Mouse (Mus musculus): ENCODE data around the gene Lfng. TPM values are rescaled to one million over a fixed set of nuclear protein-coding genes. Genes with fewer than 3 reads are reported as not detected.

Lfng gene
- polyA plus RNA-seq, 1 experiment from 2014 or later: 9.0 TPM

DNA sequence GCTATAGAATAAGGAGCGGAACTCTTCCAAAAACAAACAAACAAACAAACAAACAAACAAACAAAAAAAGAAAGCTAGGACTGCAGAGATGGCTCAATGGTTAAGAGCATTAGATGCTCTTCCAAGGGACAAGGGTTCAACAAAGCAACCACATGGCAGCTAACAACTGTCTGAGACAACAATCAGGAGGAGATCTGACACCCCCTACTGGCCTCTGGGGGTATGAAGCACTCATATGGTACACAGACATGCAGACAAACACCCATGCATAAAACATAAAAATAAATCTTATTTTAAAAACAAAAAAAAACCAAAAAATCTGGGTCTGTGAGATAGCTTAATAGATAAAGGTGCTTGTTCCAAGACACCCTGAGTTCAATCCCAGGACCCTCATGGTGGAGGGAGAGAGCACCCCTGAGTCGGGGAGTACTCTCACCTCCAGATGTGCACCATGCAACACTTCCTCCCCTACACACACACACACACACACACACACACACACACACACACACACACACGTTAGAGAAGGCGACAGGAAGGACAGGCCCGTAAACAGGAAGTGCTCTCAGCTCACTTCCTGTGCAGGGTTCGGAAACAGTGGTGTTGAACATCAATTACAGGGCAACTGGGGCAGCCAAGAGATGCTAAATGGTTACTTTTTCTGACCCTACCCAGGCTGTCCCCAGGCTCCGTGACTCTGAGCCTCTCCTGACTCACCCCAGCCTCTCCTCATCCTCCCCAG is 29.4 kb downstream of the Lfng start:
- Histone ChIP-seq H3K4me3 (ENCODE audit: low read depth, low read length) (no peak overlapping the region), H3K27ac (replicated peaks; ENCODE audit: low read depth, low read length) (no peak overlapping the region), H3K36me3 (ENCODE audit: control insufficient read depth, insufficient read depth, low read length) (peaks cover 43% of the 10 kb centered on the region), H3K4me2 (ENCODE audit: low read depth, severe bottlenecking) (no peak overlapping the region), H3K9me3 (ENCODE audit: control insufficient read depth, low read length) (no peaks in the 10 kb centered on the region), H3K27me3 (ENCODE audit: control insufficient read depth, insufficient read depth, low read length) (no peaks in the 10 kb centered on the region), H3K4me1 (ENCODE audit: control insufficient read depth, insufficient read depth, low read length) (peaks cover 7% of the 10 kb centered on the region), H3K9ac (ENCODE audit: low read length) (no peak overlapping the region)
- no peak for ATAC-seq (ENCODE audit: insufficient number of reproducible peaks, low FRiP score, low TSS enrichment, low read depth)
- no peak for DNase-seq (ENCODE audit: low spot score)
- WGBS: 89% methylated on average over 7 of the region's 7 CpGs

DNA sequence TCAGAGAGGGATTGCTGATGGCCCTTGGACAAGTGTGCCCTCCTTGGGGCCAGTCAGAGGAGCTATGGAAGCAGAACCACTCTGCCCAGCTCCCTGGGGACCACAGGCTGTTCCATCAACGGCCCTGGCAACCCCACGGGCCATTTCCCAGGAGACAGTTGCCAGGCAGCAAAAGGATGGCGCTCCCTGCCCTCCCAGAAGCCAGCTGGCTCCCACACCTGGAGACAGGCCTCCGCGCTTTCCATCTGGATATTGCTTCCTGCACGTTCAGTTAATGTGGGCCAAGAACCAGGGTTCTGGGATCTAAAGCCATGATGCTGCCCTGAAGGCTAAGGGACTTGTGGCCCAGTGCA is 29.9 kb downstream of the Lfng start:
- H3K4me1 ChIP-seq (ENCODE audit: control insufficient read depth, insufficient read depth, low read length): peaks cover 12% of the 10 kb centered on the region
- H3K4me2 ChIP-seq (ENCODE audit: low read depth, severe bottlenecking): no peak overlapping the region
- WGBS: 91% methylated on average over 6 of the region's 6 CpGs
- H3K36me3 ChIP-seq (ENCODE audit: control insufficient read depth, insufficient read depth, low read length): peaks cover 41% of the 10 kb centered on the region
- no peaks in the 10 kb centered on the region for H3K27me3 ChIP-seq (ENCODE audit: control insufficient read depth, insufficient read depth, low read length)
- no peak overlapping the region for H3K27ac ChIP-seq (replicated peaks; ENCODE audit: low read depth, low read length)
- no peak overlapping the region for H3K9ac ChIP-seq (ENCODE audit: low read length)
- DNase-seq (ENCODE audit: low spot score) (no peak), ATAC-seq (ENCODE audit: insufficient number of reproducible peaks, low FRiP score, low TSS enrichment, low read depth) (no peak)
- no peaks in the 10 kb centered on the region for H3K9me3 ChIP-seq (ENCODE audit: control insufficient read depth, low read length)
- no peak overlapping the region for H3K4me3 ChIP-seq (ENCODE audit: low read depth, low read length)

DNA sequence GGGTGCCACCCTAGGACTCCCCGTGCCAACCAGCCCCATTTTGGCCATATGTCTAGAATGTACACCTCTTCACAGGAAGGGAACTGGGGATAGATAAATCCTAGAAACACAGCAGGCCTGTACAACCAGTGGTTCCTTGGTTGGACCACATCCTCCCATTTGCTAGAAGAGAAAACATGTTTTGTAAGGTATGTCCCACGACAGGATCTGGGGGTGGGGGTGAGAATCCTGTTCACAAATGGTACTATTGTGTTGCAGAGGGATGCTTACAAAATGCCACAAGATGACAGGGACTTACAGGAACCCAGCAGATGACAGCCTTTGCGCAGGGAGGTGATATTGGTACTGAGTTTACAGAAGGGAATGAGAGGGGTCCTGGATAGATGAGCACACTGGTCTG is 30.9 kb downstream of the Lfng start:
- Histone ChIP-seq H3K4me1 (ENCODE audit: control insufficient read depth, insufficient read depth, low read length) (peaks cover 22% of the 10 kb centered on the region), H3K9ac (ENCODE audit: low read length) (no peak overlapping the region), H3K9me3 (ENCODE audit: control insufficient read depth, low read length) (no peaks in the 10 kb centered on the region), H3K27ac (replicated peaks; ENCODE audit: low read depth, low read length) (no peak overlapping the region), H3K4me3 (ENCODE audit: low read depth, low read length) (no peak overlapping the region), H3K4me2 (ENCODE audit: low read depth, severe bottlenecking) (no peak overlapping the region), H3K27me3 (ENCODE audit: control insufficient read depth, insufficient read depth, low read length) (no peaks in the 10 kb centered on the region), H3K36me3 (ENCODE audit: control insufficient read depth, insufficient read depth, low read length) (peaks cover 34% of the 10 kb centered on the region)
- 93% methylated on average over 3 of the region's 3 CpGs for WGBS
- ATAC-seq (ENCODE audit: insufficient number of reproducible peaks, low FRiP score, low TSS enrichment, low read depth): no peak
- no peak for DNase-seq (ENCODE audit: low spot score)

DNA sequence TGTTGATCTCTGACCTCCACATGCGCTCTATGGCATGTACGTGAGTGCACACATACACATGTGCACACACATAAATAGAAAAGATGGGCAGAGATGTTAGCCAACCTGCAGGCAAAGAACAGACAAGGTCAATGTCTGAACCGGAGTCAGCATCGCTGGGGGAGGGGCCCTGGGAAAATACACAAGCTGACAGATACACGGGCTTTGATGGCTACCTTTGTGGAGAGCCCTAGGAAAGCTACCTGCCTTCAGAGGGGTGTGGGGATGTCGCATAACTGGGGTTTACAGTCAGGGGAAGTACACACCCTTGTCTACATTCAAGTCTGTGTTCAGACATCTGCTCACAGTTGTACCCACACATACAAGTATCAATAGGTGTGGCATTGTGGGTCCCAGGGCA is 31.4 kb downstream of the Lfng start:
- ATAC-seq (ENCODE audit: insufficient number of reproducible peaks, low FRiP score, low TSS enrichment, low read depth) (no peak), DNase-seq (ENCODE audit: low spot score) (no peak)
- H3K4me1 ChIP-seq (ENCODE audit: control insufficient read depth, insufficient read depth, low read length): peaks cover 22% of the 10 kb centered on the region
- no peaks in the 10 kb centered on the region for H3K9me3 ChIP-seq (ENCODE audit: control insufficient read depth, low read length)
- H3K4me3 ChIP-seq (ENCODE audit: low read depth, low read length): no peak overlapping the region
- no peaks in the 10 kb centered on the region for H3K27me3 ChIP-seq (ENCODE audit: control insufficient read depth, insufficient read depth, low read length)
- WGBS: 90% methylated on average over 6 of the region's 6 CpGs
- no peak overlapping the region for H3K9ac ChIP-seq (ENCODE audit: low read length)
- no peak overlapping the region for H3K4me2 ChIP-seq (ENCODE audit: low read depth, severe bottlenecking)
- peaks cover 31% of the 10 kb centered on the region for H3K36me3 ChIP-seq (ENCODE audit: control insufficient read depth, insufficient read depth, low read length)
- no peak overlapping the region for H3K27ac ChIP-seq (replicated peaks; ENCODE audit: low read depth, low read length)

DNA sequence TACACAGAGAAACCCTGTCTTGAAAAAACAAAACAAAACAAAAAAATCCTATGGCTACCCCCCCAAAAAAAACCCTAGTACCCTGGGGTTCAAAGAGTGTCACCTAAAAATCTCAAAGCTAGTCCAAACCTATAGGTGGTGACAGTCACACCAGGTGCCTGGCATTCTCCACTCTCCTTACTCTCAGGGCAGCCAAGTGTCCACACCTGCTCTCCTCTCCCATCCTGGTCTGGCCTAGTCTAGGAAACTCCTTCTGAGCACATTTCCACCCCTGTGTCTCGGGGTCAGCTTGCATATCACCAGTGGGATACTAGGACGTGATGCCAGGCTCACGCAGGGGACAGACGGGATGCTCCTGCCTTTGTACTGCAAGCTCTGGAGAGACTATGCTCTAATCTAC is 32.2 kb downstream of the Lfng start:
- DNase-seq (ENCODE audit: low spot score): no peak
- no peaks in the 10 kb centered on the region for H3K9me3 ChIP-seq (ENCODE audit: control insufficient read depth, low read length)
- peaks cover 22% of the 10 kb centered on the region for H3K4me1 ChIP-seq (ENCODE audit: control insufficient read depth, insufficient read depth, low read length)
- 93% methylated on average over 4 of the region's 4 CpGs for WGBS
- H3K27me3 ChIP-seq (ENCODE audit: control insufficient read depth, insufficient read depth, low read length): no peaks in the 10 kb centered on the region
- no peak overlapping the region for H3K27ac ChIP-seq (replicated peaks; ENCODE audit: low read depth, low read length)
- H3K4me3 ChIP-seq (ENCODE audit: low read depth, low read length): no peak overlapping the region
- no peak overlapping the region for H3K4me2 ChIP-seq (ENCODE audit: low read depth, severe bottlenecking)
- no peak overlapping the region for H3K9ac ChIP-seq (ENCODE audit: low read length)
- peaks cover 28% of the 10 kb centered on the region for H3K36me3 ChIP-seq (ENCODE audit: control insufficient read depth, insufficient read depth, low read length)
- no peak for ATAC-seq (ENCODE audit: insufficient number of reproducible peaks, low FRiP score, low TSS enrichment, low read depth)

DNA sequence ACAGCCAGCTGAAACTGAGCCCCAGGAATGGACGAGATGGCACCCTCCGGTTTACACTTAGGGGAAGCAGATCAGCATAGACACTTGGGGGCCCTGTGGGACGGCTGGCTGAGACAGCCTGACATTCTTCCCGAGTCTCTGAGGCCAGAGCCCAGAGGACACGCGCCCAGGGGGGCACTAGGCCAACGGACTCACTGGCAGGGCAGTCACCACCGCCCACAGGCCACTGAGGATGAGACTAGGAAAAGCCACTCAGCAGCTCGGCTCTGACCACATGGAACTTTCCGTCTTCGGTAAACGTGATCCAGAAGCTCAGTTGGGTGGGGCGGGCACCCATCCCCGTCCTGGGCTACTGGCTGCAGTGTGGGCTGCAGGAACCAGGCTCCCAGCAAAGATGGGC is 32.8 kb downstream of the Lfng start:
- no peak for DNase-seq (ENCODE audit: low spot score)
- H3K4me2 ChIP-seq (ENCODE audit: low read depth, severe bottlenecking): no peak overlapping the region
- H3K4me1 ChIP-seq (ENCODE audit: control insufficient read depth, insufficient read depth, low read length): peaks cover 22% of the 10 kb centered on the region
- WGBS: 93% methylated on average over 14 of the region's 14 CpGs
- H3K4me3 ChIP-seq (ENCODE audit: low read depth, low read length): no peak overlapping the region
- H3K27me3 ChIP-seq (ENCODE audit: control insufficient read depth, insufficient read depth, low read length): no peaks in the 10 kb centered on the region
- H3K9me3 ChIP-seq (ENCODE audit: control insufficient read depth, low read length): no peaks in the 10 kb centered on the region
- ATAC-seq (ENCODE audit: insufficient number of reproducible peaks, low FRiP score, low TSS enrichment, low read depth): no peak
- H3K27ac ChIP-seq (replicated peaks; ENCODE audit: low read depth, low read length): no peak overlapping the region
- H3K9ac ChIP-seq (ENCODE audit: low read length): no peak overlapping the region
- peaks cover 29% of the 10 kb centered on the region for H3K36me3 ChIP-seq (ENCODE audit: control insufficient read depth, insufficient read depth, low read length)

DNA sequence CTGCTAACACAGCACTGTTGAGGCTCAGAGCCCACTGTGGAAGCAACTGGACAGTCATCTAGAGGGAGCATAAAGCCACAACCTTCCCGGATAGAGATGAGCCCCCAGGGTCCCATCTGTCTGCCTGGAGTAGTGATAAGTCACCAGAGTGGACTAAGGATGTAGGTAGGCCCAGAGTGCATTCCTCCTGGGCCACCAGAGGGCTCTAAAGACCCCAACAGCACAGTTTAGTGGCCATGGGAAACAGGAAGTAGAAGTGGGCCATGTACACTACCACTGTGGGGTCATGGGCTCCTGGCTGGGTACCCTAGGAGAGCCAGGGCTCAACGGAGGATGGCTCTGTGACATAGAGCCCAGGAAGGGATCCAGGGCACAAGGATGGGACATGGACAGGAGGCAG is 33.7 kb downstream of the Lfng start:
- ATAC-seq (ENCODE audit: insufficient number of reproducible peaks, low FRiP score, low TSS enrichment, low read depth): 0 out of 2 replicates have a peak, but pooled peaks have one; percentile 29
- Histone ChIP-seq H3K36me3 (ENCODE audit: control insufficient read depth, insufficient read depth, low read length) (peaks cover 24% of the 10 kb centered on the region), H3K4me3 (ENCODE audit: low read depth, low read length) (no peak overlapping the region), H3K27me3 (ENCODE audit: control insufficient read depth, insufficient read depth, low read length) (no peaks in the 10 kb centered on the region), H3K4me1 (ENCODE audit: control insufficient read depth, insufficient read depth, low read length) (peaks cover 24% of the 10 kb centered on the region), H3K9ac (ENCODE audit: low read length) (no peak overlapping the region), H3K9me3 (ENCODE audit: control insufficient read depth, low read length) (no peaks in the 10 kb centered on the region), H3K4me2 (ENCODE audit: low read depth, severe bottlenecking) (no peak overlapping the region), H3K27ac (replicated peaks; ENCODE audit: low read depth, low read length) (no peak overlapping the region)
- no peak for DNase-seq (ENCODE audit: low spot score)
- 79% methylated on average over 2 of the region's 2 CpGs for WGBS

DNA sequence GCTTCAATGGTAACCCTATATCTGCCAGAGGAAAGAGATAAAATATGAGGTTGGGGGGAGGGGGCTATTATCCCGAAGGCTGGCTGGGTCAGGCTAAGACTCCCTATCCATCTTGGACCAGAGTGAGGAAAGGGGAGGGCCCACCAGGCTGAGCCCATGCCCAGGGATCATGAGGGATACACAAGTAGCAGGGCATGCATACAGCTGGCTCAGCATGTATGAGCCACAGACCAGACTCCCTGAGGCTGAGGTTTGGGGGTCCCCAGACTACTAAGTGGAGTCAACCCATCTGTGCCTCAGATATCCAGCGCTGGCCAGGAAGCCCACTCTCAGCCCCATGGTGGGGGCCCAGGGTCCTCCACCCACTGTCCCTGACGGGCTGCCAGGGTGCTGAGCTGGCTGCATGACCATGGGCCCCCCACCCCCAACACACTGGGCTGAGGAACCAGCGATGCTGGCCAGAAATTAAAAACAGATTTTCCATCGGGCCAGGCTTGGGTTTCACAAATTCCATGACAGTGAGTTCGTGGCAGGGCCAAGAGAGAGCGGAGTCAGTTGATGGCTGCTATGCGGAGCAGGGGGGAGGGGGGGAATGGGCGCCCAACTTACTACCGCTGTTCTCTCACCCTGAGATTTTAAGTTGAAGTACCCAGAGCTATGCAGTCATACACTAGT is 34.3 kb downstream of the Lfng start:
- Histone ChIP-seq H3K4me3 (ENCODE audit: low read depth, low read length) (no peak overlapping the region), H3K4me2 (ENCODE audit: low read depth, severe bottlenecking) (peak overlapping the region; percentile 22)
- peak; percentile 65 for DNase-seq (ENCODE audit: low spot score)

More for the DNA sequence above, 34.3 kb downstream of the Lfng start:
- no peaks in the 10 kb centered on the region for H3K9me3 ChIP-seq (ENCODE audit: control insufficient read depth, low read length)
- H3K27me3 ChIP-seq (ENCODE audit: control insufficient read depth, insufficient read depth, low read length): no peaks in the 10 kb centered on the region
- peak overlapping the region; percentile 43; the same call in 1 of the 2 replicates for H3K27ac ChIP-seq (replicated peaks; ENCODE audit: low read depth, low read length)
- H3K4me1 ChIP-seq (ENCODE audit: control insufficient read depth, insufficient read depth, low read length): peaks cover 26% of the 10 kb centered on the region
- ATAC-seq (ENCODE audit: insufficient number of reproducible peaks, low FRiP score, low TSS enrichment, low read depth): peak; percentile 45
- no peak overlapping the region for H3K9ac ChIP-seq (ENCODE audit: low read length)
- WGBS: 26% methylated on average over 10 of the region's 10 CpGs
- peaks cover 25% of the 10 kb centered on the region for H3K36me3 ChIP-seq (ENCODE audit: control insufficient read depth, insufficient read depth, low read length)
